Mouse (Mus musculus): ENCODE results near the gene Dzip1. TPM values are rescaled to one million over a fixed set of nuclear protein-coding genes. Genes with fewer than 3 reads are reported as not detected.

Dzip1 gene
- polyA plus RNA-seq, 1 experiment from 2014 or later = 16.4 TPM

DNA sequence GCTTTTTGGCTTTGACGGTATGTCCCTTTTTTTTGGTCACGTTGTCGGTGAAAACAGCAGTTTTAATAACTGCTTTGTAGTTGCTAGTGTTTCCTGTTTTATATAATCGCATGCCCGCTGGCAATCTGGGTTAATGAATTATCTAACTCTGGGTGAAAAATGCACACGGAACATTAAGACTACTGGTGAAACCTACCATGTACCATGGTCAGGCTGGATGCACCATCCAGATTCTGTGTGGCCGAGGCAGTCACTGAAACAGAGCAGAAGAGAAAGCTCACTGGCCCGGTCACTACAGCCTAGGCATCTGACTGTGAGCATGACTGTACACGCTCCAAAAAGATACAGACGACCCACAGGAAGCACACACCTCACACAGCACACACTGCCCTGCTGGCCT is 29.6 kb downstream of the Dzip1 start:
- no peaks in the 10 kb centered on the region for H3K9me3 ChIP-seq (ENCODE audit: control insufficient read depth, low read length)
- WGBS = 93% methylated on average over 10 of the region's 10 CpGs
- H3K4me1 ChIP-seq (replicated peaks; ENCODE audit: control insufficient read depth, insufficient read depth, low read length) = no peaks in the 10 kb centered on the region
- DNase-seq (ENCODE audit: low spot score) (no peak), ATAC-seq (replicated peaks; ENCODE audit: low FRiP score, low TSS enrichment, low read depth) (no peak)
- no peak overlapping the region for H3K27ac ChIP-seq (ENCODE audit: low read depth)
- no peak overlapping the region for H3K4me2 ChIP-seq (ENCODE audit: low read length)
- peaks cover 38% of the 10 kb centered on the region for H3K36me3 ChIP-seq (ENCODE audit: control insufficient read depth, insufficient read depth, low read length)
- no peak overlapping the region for H3K9ac ChIP-seq (ENCODE audit: low read length)
- no peak overlapping the region for H3K4me3 ChIP-seq (ENCODE audit: low read depth, low read length)
- H3K27me3 ChIP-seq (replicated peaks; ENCODE audit: control insufficient read depth, insufficient read depth, low read length) = no peaks in the 10 kb centered on the region

- no peaks in the 10 kb centered on the region for H3K27me3 ChIP-seq (replicated peaks; ENCODE audit: control insufficient read depth, insufficient read depth, low read length)
- ATAC-seq (replicated peaks; ENCODE audit: low FRiP score, low TSS enrichment, low read depth) (no peak), DNase-seq (ENCODE audit: low spot score) (no peak)
- WGBS = 91% methylated on average over 7 of the region's 7 CpGs
- H3K4me2 ChIP-seq (ENCODE audit: low read length) = no peak overlapping the region
- H3K9me3 ChIP-seq (ENCODE audit: control insufficient read depth, low read length) = no peaks in the 10 kb centered on the region
- H3K27ac ChIP-seq (ENCODE audit: low read depth) = no peak overlapping the region
- no peaks in the 10 kb centered on the region for H3K4me1 ChIP-seq (replicated peaks; ENCODE audit: control insufficient read depth, insufficient read depth, low read length)
- no peak overlapping the region for H3K4me3 ChIP-seq (ENCODE audit: low read depth, low read length)
- peaks cover 35% of the 10 kb centered on the region for H3K36me3 ChIP-seq (ENCODE audit: control insufficient read depth, insufficient read depth, low read length)
- H3K9ac ChIP-seq (ENCODE audit: low read length) = no peak overlapping the region
These were observed 30.0 kb downstream of the Dzip1 start for GRCm38 (mm10) chr14:118895228-118895627.

GRCm38 (mm10) chr14:118890101-118890500 is 35.2 kb downstream of the Dzip1 start:
- Histone ChIP-seq H3K36me3 (ENCODE audit: control insufficient read depth, insufficient read depth, low read length) (peaks cover 51% of the 10 kb centered on the region), H3K27me3 (replicated peaks; ENCODE audit: control insufficient read depth, insufficient read depth, low read length) (no peaks in the 10 kb centered on the region), H3K4me3 (ENCODE audit: low read depth, low read length) (no peak overlapping the region), H3K4me1 (replicated peaks; ENCODE audit: control insufficient read depth, insufficient read depth, low read length) (no peaks in the 10 kb centered on the region), H3K4me2 (ENCODE audit: low read length) (no peak overlapping the region), H3K9me3 (ENCODE audit: control insufficient read depth, low read length) (no peaks in the 10 kb centered on the region), H3K27ac (ENCODE audit: low read depth) (no peak overlapping the region), H3K9ac (ENCODE audit: low read length) (no peak overlapping the region)
- ATAC-seq (replicated peaks; ENCODE audit: low FRiP score, low TSS enrichment, low read depth) (no peak), DNase-seq (ENCODE audit: low spot score) (no peak)
- 81% methylated on average over 4 of the region's 4 CpGs for WGBS

DNA sequence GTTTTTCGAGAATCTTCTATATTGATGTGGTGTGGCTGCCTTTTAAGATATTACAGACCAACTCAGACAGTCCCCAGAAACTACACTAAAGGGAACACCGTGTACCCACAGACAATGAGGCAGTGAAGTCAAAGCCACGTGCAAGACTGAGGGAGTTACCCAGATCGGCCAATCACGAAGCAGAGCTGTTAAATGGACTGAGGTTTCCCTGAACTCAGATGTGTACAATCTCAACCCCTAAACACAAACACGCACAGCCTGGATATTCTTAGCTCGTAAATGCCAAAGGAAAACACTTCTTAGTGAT is 41.1 kb downstream of the Dzip1 start:
- Histone ChIP-seq H3K27me3 (replicated peaks; ENCODE audit: control insufficient read depth, insufficient read depth, low read length) (no peaks in the 10 kb centered on the region), H3K9me3 (ENCODE audit: control insufficient read depth, low read length) (no peaks in the 10 kb centered on the region), H3K4me2 (ENCODE audit: low read length) (no peak overlapping the region), H3K4me3 (ENCODE audit: low read depth, low read length) (no peak overlapping the region), H3K4me1 (replicated peaks; ENCODE audit: control insufficient read depth, insufficient read depth, low read length) (no peaks in the 10 kb centered on the region; the same call in 1 of the 2 replicates), H3K36me3 (ENCODE audit: control insufficient read depth, insufficient read depth, low read length) (peaks cover 62% of the 10 kb centered on the region), H3K9ac (ENCODE audit: low read length) (no peak overlapping the region), H3K27ac (ENCODE audit: low read depth) (no peak overlapping the region)
- ATAC-seq (replicated peaks; ENCODE audit: low FRiP score, low TSS enrichment, low read depth) (no peak), DNase-seq (ENCODE audit: low spot score) (no peak)
- WGBS = 77% methylated on average over 7 of the region's 7 CpGs

DNA sequence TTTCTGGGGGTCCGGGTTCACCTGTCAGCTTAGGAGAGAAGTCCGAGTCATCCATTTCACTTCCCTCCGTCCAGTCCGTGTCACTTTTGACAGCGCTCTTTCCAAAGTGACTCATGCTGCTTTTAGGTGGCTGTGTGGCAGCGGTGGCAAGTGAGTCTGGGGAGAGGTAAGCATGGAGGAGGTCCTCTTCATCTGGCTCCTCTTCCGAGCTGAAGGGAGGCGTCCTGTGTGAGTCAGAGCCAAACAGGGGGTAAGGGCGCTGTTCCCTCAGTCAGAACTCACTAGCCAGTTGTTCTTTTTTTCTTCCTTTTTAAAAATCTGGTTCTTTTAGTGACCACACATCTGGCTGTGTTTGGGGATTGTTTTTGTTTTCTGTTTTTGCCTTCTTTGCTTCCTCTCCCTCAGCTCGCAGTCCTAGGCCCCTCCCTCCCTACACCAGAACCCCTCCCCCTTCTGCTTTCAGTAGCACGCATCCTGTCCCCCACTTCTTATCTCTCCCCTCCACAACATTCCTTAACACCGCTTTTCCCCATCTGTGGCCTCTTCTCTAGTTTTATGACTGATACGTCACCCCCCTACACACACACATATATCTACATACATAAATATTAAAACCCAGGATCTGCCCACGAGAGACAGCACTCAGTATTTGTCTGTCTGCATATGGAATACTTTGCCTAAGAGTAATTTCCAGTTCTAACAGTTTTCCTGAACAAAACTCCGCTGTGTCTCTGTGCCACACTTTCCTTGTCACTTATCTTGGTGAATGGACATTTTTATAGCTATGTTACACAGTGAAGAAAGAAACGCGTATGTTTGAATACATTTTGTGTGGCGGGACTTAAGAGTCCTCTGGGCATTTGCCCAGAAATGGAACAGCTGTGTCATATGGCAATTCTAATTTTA is 41.7 kb downstream of the Dzip1 start:
- Histone ChIP-seq H3K36me3 (ENCODE audit: control insufficient read depth, insufficient read depth, low read length) (peaks cover 62% of the 10 kb centered on the region), H3K4me1 (replicated peaks; ENCODE audit: control insufficient read depth, insufficient read depth, low read length) (no peaks in the 10 kb centered on the region; the same call in 1 of the 2 replicates), H3K4me3 (ENCODE audit: low read depth, low read length) (no peak overlapping the region), H3K27me3 (replicated peaks; ENCODE audit: control insufficient read depth, insufficient read depth, low read length) (no peaks in the 10 kb centered on the region), H3K27ac (ENCODE audit: low read depth) (no peak overlapping the region), H3K9me3 (ENCODE audit: control insufficient read depth, low read length) (no peaks in the 10 kb centered on the region), H3K4me2 (ENCODE audit: low read length) (no peak overlapping the region), H3K9ac (ENCODE audit: low read length) (no peak overlapping the region)
- ATAC-seq (replicated peaks; ENCODE audit: low FRiP score, low TSS enrichment, low read depth) (no peak), DNase-seq (ENCODE audit: low spot score) (no peak)
- WGBS = 69% methylated on average over 18 of the region's 18 CpGs

DNA sequence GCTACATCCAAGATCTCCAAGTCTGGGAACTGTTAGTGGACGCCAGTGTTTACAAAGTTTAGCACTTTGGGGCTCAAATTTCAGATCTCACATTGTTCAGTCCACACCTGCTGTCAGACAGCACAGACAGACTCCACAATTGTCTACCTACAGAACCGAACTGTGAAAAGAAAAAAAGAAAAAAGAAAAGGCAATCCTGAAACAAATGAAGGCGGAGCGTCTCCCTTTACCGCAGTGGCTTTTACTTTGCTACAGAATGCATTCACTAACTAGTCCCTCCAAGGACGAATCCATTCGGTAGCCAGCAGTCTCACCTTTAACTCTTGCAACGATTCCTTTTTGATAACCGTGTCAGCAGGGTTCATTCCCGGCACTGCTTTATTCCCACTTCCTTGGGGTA is 44.6 kb downstream of the Dzip1 start:
- Histone ChIP-seq H3K36me3 (ENCODE audit: control insufficient read depth, insufficient read depth, low read length) (peaks cover 57% of the 10 kb centered on the region), H3K27me3 (replicated peaks; ENCODE audit: control insufficient read depth, insufficient read depth, low read length) (no peaks in the 10 kb centered on the region), H3K4me2 (ENCODE audit: low read length) (no peak overlapping the region), H3K4me1 (replicated peaks; ENCODE audit: control insufficient read depth, insufficient read depth, low read length) (no peaks in the 10 kb centered on the region; the same call in 1 of the 2 replicates), H3K9me3 (ENCODE audit: control insufficient read depth, low read length) (no peaks in the 10 kb centered on the region), H3K27ac (ENCODE audit: low read depth) (no peak overlapping the region), H3K9ac (ENCODE audit: low read length) (no peak overlapping the region), H3K4me3 (ENCODE audit: low read depth, low read length) (no peak overlapping the region)
- DNase-seq (ENCODE audit: low spot score) (no peak), ATAC-seq (replicated peaks; ENCODE audit: low FRiP score, low TSS enrichment, low read depth) (no peak)
- WGBS = 78% methylated on average over 10 of the region's 10 CpGs

DNA sequence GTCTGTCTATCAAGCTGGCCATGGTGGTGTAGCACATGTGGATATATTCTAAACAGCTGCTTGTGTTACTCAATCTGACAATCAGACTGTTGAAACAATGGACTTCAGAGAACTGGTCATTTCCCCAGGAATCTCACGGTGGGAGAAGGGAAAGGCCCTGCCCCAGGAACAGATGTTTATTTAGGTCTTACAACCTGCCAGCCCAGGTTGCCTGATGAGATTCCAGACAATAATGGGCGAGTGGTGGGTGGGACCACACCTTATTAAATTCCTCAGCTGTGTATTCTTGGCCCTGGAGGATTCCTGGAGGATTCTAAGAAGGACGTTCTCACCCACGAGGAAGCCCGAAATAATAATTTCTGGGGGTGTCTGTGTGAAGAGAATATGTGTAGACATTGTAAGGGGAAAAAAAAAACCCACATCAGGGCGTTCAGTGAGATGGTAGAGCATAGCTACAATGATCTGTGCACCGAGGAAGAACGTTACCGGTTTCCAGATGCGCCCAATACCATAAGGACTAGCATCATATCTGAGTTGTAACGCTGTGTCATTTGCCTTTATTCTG is 46.8 kb downstream of the Dzip1 start:
- H3K4me2 ChIP-seq (ENCODE audit: low read length) = no peak overlapping the region
- H3K4me1 ChIP-seq (replicated peaks; ENCODE audit: control insufficient read depth, insufficient read depth, low read length) = no peaks in the 10 kb centered on the region; the same call in 1 of the 2 replicates
- H3K27ac ChIP-seq (ENCODE audit: low read depth) = no peak overlapping the region
- ATAC-seq (replicated peaks; ENCODE audit: low FRiP score, low TSS enrichment, low read depth) (no peak), DNase-seq (ENCODE audit: low spot score) (no peak)
- no peak overlapping the region for H3K9ac ChIP-seq (ENCODE audit: low read length)
- 78% methylated on average over 11 of the region's 11 CpGs for WGBS
- no peak overlapping the region for H3K4me3 ChIP-seq (ENCODE audit: low read depth, low read length)
- no peaks in the 10 kb centered on the region for H3K27me3 ChIP-seq (replicated peaks; ENCODE audit: control insufficient read depth, insufficient read depth, low read length)
- no peaks in the 10 kb centered on the region for H3K9me3 ChIP-seq (ENCODE audit: control insufficient read depth, low read length)
- peaks cover 46% of the 10 kb centered on the region for H3K36me3 ChIP-seq (ENCODE audit: control insufficient read depth, insufficient read depth, low read length)

DNA sequence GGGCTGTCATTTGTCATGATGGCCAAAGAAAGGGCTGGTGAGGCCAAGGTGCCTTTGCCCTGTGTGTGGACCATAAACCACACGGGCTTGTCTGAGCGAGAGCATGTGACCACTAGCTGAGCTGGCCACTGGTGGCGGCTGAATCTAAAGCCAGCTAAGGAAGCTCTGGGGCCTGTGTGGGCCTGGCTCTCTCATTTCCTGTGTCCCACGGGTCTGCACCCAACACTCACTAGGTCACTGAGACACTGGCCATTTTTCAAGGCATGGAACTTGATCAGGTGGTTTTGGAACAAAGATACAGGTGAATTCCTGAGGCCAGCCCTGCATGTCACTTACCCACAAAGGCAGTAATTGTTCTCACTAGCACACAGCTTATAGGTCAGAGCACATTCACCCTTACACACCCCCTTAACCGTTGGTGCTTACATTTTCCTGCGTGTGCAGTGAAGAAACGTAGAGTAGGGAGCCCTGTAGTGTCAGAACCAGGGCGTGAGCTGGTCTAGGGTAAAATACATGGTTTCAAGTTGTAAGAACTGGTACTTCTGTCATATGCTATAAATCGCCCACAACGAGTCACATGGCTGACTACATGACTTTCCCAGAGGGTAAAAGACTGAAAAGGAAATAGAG is 50.4 kb downstream of the Dzip1 start:
- H3K36me3 ChIP-seq (ENCODE audit: control insufficient read depth, insufficient read depth, low read length) = peaks cover 30% of the 10 kb centered on the region
- H3K4me2 ChIP-seq (ENCODE audit: low read length) = no peak overlapping the region
- no peak overlapping the region for H3K27ac ChIP-seq (ENCODE audit: low read depth)
- H3K4me3 ChIP-seq (ENCODE audit: low read depth, low read length) = no peak overlapping the region
- no peak overlapping the region for H3K9ac ChIP-seq (ENCODE audit: low read length)
- no peaks in the 10 kb centered on the region for H3K9me3 ChIP-seq (ENCODE audit: control insufficient read depth, low read length)
- DNase-seq (ENCODE audit: low spot score) (no peak), ATAC-seq (replicated peaks; ENCODE audit: low FRiP score, low TSS enrichment, low read depth) (no peak)
- H3K4me1 ChIP-seq (replicated peaks; ENCODE audit: control insufficient read depth, insufficient read depth, low read length) = no peaks in the 10 kb centered on the region
- no peaks in the 10 kb centered on the region for H3K27me3 ChIP-seq (replicated peaks; ENCODE audit: control insufficient read depth, insufficient read depth, low read length)
- 73% methylated on average over 10 of the region's 10 CpGs for WGBS

Measured in intestine, embryonic 14.5 days (tissue).